Mouse (Mus musculus) kidney, postnatal 14 days (tissue): ENCODE measurements around the gene Pglyrp1.

Experiments used
- DNase-seq: peaks from one replicate; pipeline ENCODE4 v3.0.0; 2022; ENCODE audit warnings: mixed read lengths

Pglyrp1 gene

DNA sequence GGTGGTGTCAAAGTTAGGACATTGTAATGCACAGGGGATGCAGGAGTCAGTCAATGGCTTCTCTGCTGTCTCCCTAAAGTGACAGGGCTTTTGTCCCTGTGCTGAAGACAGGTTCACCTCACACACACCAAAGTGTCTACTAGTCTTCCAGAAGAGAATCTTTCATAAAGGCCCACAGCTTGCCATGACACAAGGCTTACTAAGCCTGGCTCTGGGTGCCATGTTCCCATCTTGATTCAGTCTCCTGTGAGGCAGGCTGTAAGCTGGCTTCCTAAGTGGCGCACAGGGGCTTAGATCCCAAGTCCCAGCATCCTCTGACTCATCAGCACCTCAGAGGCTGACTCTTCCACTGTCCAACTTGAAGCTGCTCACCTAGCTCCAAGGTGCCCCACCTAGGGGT lies 15.8 kb downstream of the Pglyrp1 start:
- DNase-seq, result no peak

- DNase-seq, result no peak
Measured at GRCm38 (mm10) chr7:18890848-18891247, 19.7 kb downstream of the Pglyrp1 start.

- peak; percentile 91 for DNase-seq
Measured at GRCm38 (mm10) chr7:18891872-18892599, 20.9 kb downstream of the Pglyrp1 start.

GRCm38 (mm10) chr7:18893009-18893408 lies 21.9 kb downstream of the Pglyrp1 start:
- no peak for DNase-seq

GRCm38 (mm10) chr7:18893651-18894430 lies 22.7 kb downstream of the Pglyrp1 start:
- DNase-seq, result peak; percentile 84

GRCm38 (mm10) chr7:18896536-18896935 lies 25.4 kb downstream of the Pglyrp1 start:
- peak; percentile 58 for DNase-seq

GRCm38 (mm10) chr7:18900513-18900912 lies 29.4 kb downstream of the Pglyrp1 start:
- no peak for DNase-seq

DNA sequence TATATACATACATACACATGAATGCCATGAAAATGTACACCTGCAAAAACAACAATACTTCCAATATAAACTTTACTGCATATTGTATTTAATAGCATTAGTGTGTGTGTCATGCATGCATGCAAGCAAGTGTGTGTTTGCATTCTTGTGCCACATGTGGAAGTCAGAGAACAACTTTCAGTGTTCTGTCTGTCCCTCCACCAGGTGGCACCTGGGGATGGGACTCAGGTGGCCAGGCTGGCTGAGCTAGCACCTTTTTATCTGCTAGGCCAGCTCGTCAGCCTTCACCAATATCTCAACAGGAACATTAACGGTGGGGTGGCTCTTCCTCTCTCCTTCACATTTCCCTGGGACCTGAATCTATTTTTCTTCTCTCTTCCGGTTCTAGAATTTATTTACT lies 31.4 kb downstream of the Pglyrp1 start:
- DNase-seq, result no peak

- no peak for DNase-seq
Measured at GRCm38 (mm10) chr7:18904971-18905370, 33.8 kb downstream of the Pglyrp1 start.

- DNase-seq, result no peak
Measured at GRCm38 (mm10) chr7:18909797-18910196, 38.7 kb downstream of the Pglyrp1 start.

DNA sequence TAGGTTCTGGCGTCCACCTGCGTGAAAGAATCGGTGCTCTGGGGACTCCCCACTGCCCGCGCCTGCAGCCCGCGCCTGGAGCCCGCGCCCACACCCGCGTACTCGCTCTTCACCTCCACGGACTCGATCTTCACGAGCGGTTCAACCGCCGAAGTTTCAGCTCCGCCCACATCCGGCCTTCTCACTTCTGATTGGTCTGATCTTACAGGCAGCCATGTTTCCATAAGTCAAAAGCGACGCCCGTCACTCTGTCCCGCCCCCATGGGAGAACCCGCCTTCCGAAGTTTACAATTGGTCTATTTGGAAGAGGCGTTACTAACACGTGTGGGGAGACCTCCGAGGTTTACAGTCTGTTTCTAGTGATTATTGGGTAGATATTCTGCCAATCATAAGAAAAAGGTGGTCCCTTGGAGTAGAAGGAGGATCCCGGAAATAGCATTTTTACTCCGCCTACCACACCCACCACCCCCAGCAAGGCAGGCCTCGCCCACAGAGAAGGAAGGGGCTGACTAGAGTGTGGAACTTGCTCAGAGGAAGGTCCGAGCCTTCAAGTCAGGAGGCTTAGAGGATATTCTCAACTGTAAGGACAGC lies 39.2 kb downstream of the Pglyrp1 start, which contains the start of gene Ccdc61:
Gene Ccdc61, minus strand, starts transcription at position 175 of the 591 bp plus-strand sequence.
- DNase-seq, result peak; percentile 97

DNA sequence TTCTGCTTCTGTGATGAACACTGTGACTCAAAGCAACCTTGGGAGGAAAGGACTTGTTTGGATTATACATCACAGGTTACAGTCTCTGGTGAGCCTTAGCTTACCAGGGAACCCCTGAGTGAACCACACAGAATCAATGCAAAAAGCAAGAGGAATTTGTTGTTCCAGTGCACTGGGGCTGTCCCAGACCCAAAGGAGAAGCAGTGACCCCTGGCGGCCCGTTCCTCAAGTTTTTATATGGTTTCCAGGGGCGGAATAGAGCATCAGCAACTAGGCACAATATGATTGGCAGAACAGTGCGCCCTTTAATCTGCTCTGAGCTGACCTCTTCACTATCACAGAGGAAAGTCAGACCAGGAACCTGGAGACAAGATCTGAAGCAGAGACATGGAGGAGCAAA lies 45.1 kb downstream of the Pglyrp1 start:
- DNase-seq, result no peak

- DNase-seq, result no peak
Measured at GRCm38 (mm10) chr7:18917931-18918330, 46.8 kb downstream of the Pglyrp1 start.

GRCm38 (mm10) chr7:18921069-18921468 lies 49.9 kb downstream of the Pglyrp1 start:
- DNase-seq, result peak; percentile 82

- DNase-seq, result no peak
Measured at GRCm38 (mm10) chr7:18922807-18923206, 51.7 kb downstream of the Pglyrp1 start.

DNA sequence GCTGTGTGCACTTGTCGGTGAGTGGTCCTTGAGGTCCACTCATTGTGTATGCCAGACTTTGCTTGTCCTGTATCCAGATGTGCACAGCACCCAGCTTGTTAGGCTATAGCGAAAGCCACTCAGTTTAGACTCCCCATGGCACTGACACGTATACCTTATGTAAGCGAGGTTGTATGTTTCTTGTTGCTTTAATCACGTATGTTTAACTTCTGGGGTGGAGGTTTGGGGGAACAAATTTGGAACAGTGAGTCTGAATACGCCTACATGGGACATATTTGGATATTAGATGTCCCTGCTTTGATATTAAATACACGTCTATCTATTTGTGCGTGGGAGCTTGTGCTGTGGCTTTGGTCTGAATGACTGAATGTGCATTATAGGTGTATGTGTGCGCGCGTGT lies 52.1 kb downstream of the Pglyrp1 start:
- no peak for DNase-seq

DNA sequence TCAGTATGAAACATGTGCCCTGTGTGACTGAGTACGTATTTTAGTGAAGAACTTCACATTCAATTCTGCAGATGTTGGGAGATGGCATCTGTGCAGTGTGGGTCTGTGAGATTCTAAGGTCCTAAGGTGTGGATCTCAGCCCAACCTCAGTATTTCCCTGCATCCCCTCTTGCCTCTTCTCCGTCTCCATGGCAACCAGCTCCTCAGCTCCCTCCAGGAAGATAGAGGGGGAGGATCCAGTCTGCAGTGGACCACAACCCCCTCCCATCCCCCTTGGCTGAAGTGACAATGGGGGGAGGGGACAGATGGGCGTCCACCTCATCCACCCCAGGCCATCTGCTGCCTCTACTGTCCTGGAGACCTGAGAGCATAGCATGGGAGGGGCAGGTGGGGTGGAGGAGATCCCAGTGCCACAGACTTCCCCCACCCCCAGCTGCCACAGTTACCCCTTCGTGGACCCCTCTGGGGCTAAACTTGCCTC lies 52.6 kb downstream of the Pglyrp1 start:
- DNase-seq, result no peak

- no peak for DNase-seq
Measured at GRCm38 (mm10) chr7:18924321-18924720, 53.2 kb downstream of the Pglyrp1 start.

GRCm38 (mm10) chr7:18925162-18925938 lies 54.2 kb downstream of the Pglyrp1 start, which contains the start of gene Nova2:
Gene Nova2 (plus strand): TSS chr7:18925888.
- DNase-seq, result peak; percentile 93

DNA sequence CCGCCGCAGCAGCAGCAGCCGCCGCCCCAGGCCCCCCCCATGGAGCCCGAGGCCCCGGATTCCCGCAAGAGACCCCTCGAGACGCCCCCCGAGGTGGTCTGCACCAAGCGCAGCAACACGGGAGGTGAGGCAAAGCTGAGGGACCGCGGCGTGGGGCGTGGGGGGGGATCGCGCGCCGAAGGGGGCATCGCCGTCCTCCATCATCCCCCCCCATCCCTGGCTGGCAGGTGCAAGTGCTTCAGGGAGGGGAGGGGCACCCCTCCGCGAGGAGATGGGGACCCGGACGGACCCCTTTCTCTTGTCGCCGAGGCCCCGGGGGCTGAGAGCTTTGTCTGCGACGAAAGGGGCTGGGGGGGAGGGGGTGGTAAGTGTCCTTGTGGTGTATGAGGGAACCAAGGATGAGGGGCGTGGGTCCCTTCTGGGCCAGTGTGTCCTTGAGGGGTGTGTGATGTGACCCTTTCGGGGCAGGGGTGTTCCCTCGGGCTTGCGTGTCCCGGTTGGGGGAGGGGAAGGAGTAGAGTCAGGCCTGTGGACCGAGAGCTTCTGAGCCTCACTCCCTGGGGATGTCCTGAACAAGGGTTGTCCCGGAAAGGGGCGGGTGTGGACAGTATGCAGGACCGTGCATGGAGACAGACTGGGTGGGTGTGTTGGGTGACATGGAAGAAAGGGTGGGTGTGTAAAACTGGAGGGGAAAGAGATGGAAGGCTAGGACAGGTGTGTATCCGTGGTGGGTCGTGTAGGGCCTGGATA lies 55.1 kb downstream of the Pglyrp1 start:
- DNase-seq, result peak; percentile 66

DNA sequence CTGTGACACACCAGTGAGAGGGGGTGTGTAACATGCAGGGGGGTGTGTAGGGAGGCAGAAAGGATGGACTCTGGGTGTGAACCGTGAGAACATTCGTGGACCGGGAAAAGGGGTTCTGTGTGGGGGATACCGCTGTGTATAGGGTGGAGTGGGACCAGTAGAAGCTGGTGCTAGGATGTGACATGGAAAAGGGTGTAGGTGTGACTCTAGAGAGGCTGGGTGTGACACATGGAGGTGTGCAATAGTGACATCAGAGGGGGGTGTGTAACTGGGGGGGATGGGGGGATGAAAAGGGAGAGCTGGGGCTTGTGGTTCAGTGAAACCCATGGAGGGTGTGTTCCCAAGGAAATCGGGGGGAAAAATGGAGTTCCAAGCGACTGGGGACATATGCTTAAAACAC lies 55.8 kb downstream of the Pglyrp1 start:
- no peak for DNase-seq

GRCm38 (mm10) chr7:18927759-18928158 lies 56.6 kb downstream of the Pglyrp1 start:
- DNase-seq, result peak; percentile 75
